Mouse (Mus musculus): Measurements from ENCODE around the gene Parp3. TPM values are rescaled to one million over a fixed set of nuclear protein-coding genes. Genes with fewer than 3 reads are reported as not detected.
"Not testable (repeated sequence)": the region's sequence is repeated elsewhere in the genome, so short reads cannot be mapped to it uniquely, and the experiment has no call there.

The Parp3 gene
- total and polyA plus RNA-seq, 2 experiments = 19.4 to 23.3 TPM

- Histone ChIP-seq H3K4me1 (ENCODE audit: control insufficient read depth, insufficient read depth, low read length) (no peaks in the 10 kb centered on the region), H3K27me3 (ENCODE audit: control insufficient read depth, insufficient read depth, low read length) (no peaks in the 10 kb centered on the region), H3K79me2 (ENCODE audit: control insufficient read depth, insufficient read depth, low read length) (no peaks in the 10 kb centered on the region), H3K27ac (replicated peaks; ENCODE audit: insufficient read depth, low read depth, low read length) (no peak overlapping the region), H3K4me3 (ENCODE audit: insufficient read depth, low read depth, low read length) (no peak overlapping the region), H3K36me3 (ENCODE audit: control insufficient read depth, insufficient read depth, low read length) (no peaks in the 10 kb centered on the region), H3K9ac (ENCODE audit: low read depth, low read length) (no peak overlapping the region)
- 94% methylated on average over 10 of the region's 10 CpGs for WGBS
- TF ChIP-seq CTCF (IDR thresholded peaks at IDR 0.05; ENCODE audit: low read depth, low read length) = no peak
- TF ChIP-seq POLR2A (IDR thresholded peaks at IDR 0.05; ENCODE audit: extremely low read depth, insufficient read depth, low read length) = no peak
- no peak for DNase-seq (ENCODE audit: extremely low read depth, low read depth, low spot score)
These were observed 32.6 kb upstream of the Parp3 start for GRCm38 (mm10) chr9:106509356-106509755.

DNA sequence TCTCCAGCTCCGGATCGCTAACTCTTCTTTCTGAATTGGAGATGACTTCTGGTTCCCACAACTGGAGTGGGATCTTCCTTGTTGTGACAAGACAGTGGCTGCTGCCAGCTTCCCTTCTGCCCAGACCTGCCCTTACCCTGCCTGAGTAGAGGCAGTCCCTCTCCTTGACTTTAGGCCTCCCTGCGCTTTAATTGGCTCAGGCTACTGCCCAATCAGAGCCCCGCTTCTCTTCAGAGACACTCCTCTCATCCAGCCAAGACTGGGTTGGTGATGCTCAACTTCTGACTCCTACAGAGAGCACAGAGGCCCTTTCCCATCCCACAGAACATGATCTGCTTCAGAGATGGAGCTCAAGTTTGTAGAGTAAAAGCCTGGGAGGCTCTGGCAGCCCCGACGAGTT lies 27.5 kb upstream of the Parp3 start:
- 86% methylated on average over 6 of the region's 6 CpGs for WGBS
- Histone ChIP-seq H3K27ac (replicated peaks; ENCODE audit: insufficient read depth, low read depth, low read length) (no peak overlapping the region), H3K79me2 (ENCODE audit: control insufficient read depth, insufficient read depth, low read length) (no peaks in the 10 kb centered on the region), H3K36me3 (ENCODE audit: control insufficient read depth, insufficient read depth, low read length) (no peaks in the 10 kb centered on the region), H3K4me1 (ENCODE audit: control insufficient read depth, insufficient read depth, low read length) (no peaks in the 10 kb centered on the region), H3K9ac (ENCODE audit: low read depth, low read length) (no peak overlapping the region), H3K4me3 (ENCODE audit: insufficient read depth, low read depth, low read length) (no peak overlapping the region), H3K27me3 (ENCODE audit: control insufficient read depth, insufficient read depth, low read length) (peaks cover 3% of the 10 kb centered on the region; the same call in 1 of the 2 replicates)
- DNase-seq (ENCODE audit: extremely low read depth, low read depth, low spot score) = no peak
- TF ChIP-seq POLR2A (IDR thresholded peaks at IDR 0.05; ENCODE audit: extremely low read depth, insufficient read depth, low read length) = no peak
- no peak for TF ChIP-seq CTCF (IDR thresholded peaks at IDR 0.05; ENCODE audit: low read depth, low read length)

GRCm38 (mm10) chr9:106501846-106502245 lies 25.1 kb upstream of the Parp3 start:
- Histone ChIP-seq H3K4me3 (ENCODE audit: insufficient read depth, low read depth, low read length) (no peak overlapping the region), H3K27me3 (ENCODE audit: control insufficient read depth, insufficient read depth, low read length) (peaks cover 3% of the 10 kb centered on the region; the same call in 1 of the 2 replicates), H3K4me1 (ENCODE audit: control insufficient read depth, insufficient read depth, low read length) (no peaks in the 10 kb centered on the region), H3K9ac (ENCODE audit: low read depth, low read length) (no peak overlapping the region), H3K27ac (replicated peaks; ENCODE audit: insufficient read depth, low read depth, low read length) (no peak overlapping the region), H3K79me2 (ENCODE audit: control insufficient read depth, insufficient read depth, low read length) (no peaks in the 10 kb centered on the region), H3K36me3 (ENCODE audit: control insufficient read depth, insufficient read depth, low read length) (no peaks in the 10 kb centered on the region)
- no peak for TF ChIP-seq POLR2A (IDR thresholded peaks at IDR 0.05; ENCODE audit: extremely low read depth, insufficient read depth, low read length)
- TF ChIP-seq CTCF (IDR thresholded peaks at IDR 0.05; ENCODE audit: low read depth, low read length) = no peak
- WGBS = 91% methylated on average over 22 of the region's 22 CpGs
- no peak for DNase-seq (ENCODE audit: extremely low read depth, low read depth, low spot score)

DNA sequence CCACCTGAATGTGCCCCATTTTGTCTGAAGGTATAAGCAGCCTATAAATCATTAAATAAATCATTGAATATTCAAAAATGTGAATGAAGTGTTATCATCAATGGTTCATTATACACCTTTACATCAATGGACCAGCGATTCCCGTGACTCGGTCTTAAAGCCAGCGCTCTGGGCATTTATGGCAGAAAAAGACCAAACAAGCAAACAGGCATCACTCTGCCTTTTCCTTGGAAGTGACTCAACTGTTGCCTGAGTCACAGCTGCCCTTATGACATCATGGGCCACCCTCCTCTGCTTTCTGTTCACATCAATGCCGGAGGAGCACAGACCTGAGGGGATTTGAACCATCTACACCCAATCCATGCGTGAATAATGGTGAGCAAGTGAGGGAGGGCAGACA lies 22.9 kb upstream of the Parp3 start, which contains the start of gene Iqcf1:
TSS of gene Iqcf1 (plus strand) at position 301 of the 400 bp plus-strand sequence.
- H3K36me3 ChIP-seq (ENCODE audit: control insufficient read depth, insufficient read depth, low read length) = no peaks in the 10 kb centered on the region
- TF ChIP-seq POLR2A (IDR thresholded peaks at IDR 0.05; ENCODE audit: extremely low read depth, insufficient read depth, low read length) (no peak), CTCF (IDR thresholded peaks at IDR 0.05; ENCODE audit: low read depth, low read length) (no peak)
- 90% methylated on average over 6 of the region's 6 CpGs for WGBS
- H3K9ac ChIP-seq (ENCODE audit: low read depth, low read length) = no peak within 1 kb of the TSS
- no peaks in the 10 kb centered on the region for H3K4me1 ChIP-seq (ENCODE audit: control insufficient read depth, insufficient read depth, low read length)
- no peaks in the 10 kb centered on the region for H3K79me2 ChIP-seq (ENCODE audit: control insufficient read depth, insufficient read depth, low read length)
- H3K27me3 ChIP-seq (ENCODE audit: control insufficient read depth, insufficient read depth, low read length) = peaks cover 3% of the 10 kb centered on the region; the same call in 1 of the 2 replicates
- DNase-seq (ENCODE audit: extremely low read depth, low read depth, low spot score) = no peak
- no peak within 1 kb of the TSS for H3K27ac ChIP-seq (replicated peaks; ENCODE audit: insufficient read depth, low read depth, low read length)
- no peak within 1 kb of the TSS for H3K4me3 ChIP-seq (ENCODE audit: insufficient read depth, low read depth, low read length)

GRCm38 (mm10) chr9:106487602-106488001 lies 10.9 kb upstream of the Parp3 start:
- H3K9ac ChIP-seq (ENCODE audit: low read depth, low read length); H3K36me3 ChIP-seq (ENCODE audit: control insufficient read depth, insufficient read depth, low read length); H3K4me3 ChIP-seq (ENCODE audit: insufficient read depth, low read depth, low read length); H3K27ac ChIP-seq (replicated peaks; ENCODE audit: insufficient read depth, low read depth, low read length); H3K4me1 ChIP-seq (ENCODE audit: control insufficient read depth, insufficient read depth, low read length); DNase-seq (ENCODE audit: extremely low read depth, low read depth, low spot score); H3K79me2 ChIP-seq (ENCODE audit: control insufficient read depth, insufficient read depth, low read length); H3K27me3 ChIP-seq (ENCODE audit: control insufficient read depth, insufficient read depth, low read length): not testable (repeated sequence)
- WGBS = 94% methylated on average over 6 of the region's 6 CpGs

GRCm38 (mm10) chr9:106485076-106485475 lies 8.3 kb upstream of the Parp3 start:
- DNase-seq (ENCODE audit: extremely low read depth, low read depth, low spot score) = no peak
- TF ChIP-seq CTCF (IDR thresholded peaks at IDR 0.05; ENCODE audit: low read depth, low read length) (no peak), POLR2A (IDR thresholded peaks at IDR 0.05; ENCODE audit: extremely low read depth, insufficient read depth, low read length) (no peak)
- Histone ChIP-seq H3K4me1 (ENCODE audit: control insufficient read depth, insufficient read depth, low read length) (no peaks in the 10 kb centered on the region), H3K27ac (replicated peaks; ENCODE audit: insufficient read depth, low read depth, low read length) (no peak overlapping the region), H3K9ac (ENCODE audit: low read depth, low read length) (no peak overlapping the region), H3K79me2 (ENCODE audit: control insufficient read depth, insufficient read depth, low read length) (no peaks in the 10 kb centered on the region), H3K4me3 (ENCODE audit: insufficient read depth, low read depth, low read length) (no peak overlapping the region), H3K27me3 (ENCODE audit: control insufficient read depth, insufficient read depth, low read length) (no peaks in the 10 kb centered on the region), H3K36me3 (ENCODE audit: control insufficient read depth, insufficient read depth, low read length) (peaks cover 3% of the 10 kb centered on the region; the same call in 1 of the 2 replicates)
- 95% methylated on average over 10 of the region's 10 CpGs for WGBS

All from liver, adult 2 months (tissue).